Mouse (Mus musculus) liver, adult 2 months (tissue): Measurements from ENCODE around the gene Clec9a. TPM values are rescaled to one million over a fixed set of nuclear protein-coding genes. Genes with fewer than 3 reads are reported as not detected.
A peak's percentile ranks its signal among the peaks of the same experiment; 100 is the strongest.

ENCODE experiments used
- DNase-seq: peaks from one replicate; pipeline ENCODE4 v3.0.0-alpha.2; 2011; ENCODE audit warnings: low read depth, low spot score; ENCODE audit errors: extremely low read depth
- H3K27ac ChIP-seq: fragments of 200-500 bp; replicated peaks from 2 replicates; pipeline ENCODE4 v1.5.1; 2012; ENCODE audit warnings: low read depth, mild to moderate bottlenecking, control low read depth, inconsistent platforms, low read length; ENCODE audit not compliant: insufficient read depth
- H3K27me3 ChIP-seq: fragments of 200-500 bp; 2 replicates; pipeline ENCODE4 v1.6.1; 2012; ENCODE audit warnings: mild to moderate bottlenecking, moderate library complexity, low read length, inconsistent platforms; ENCODE audit not compliant: control insufficient read depth, insufficient read depth
- H3K36me3 ChIP-seq: fragments of 200-500 bp; 2 replicates; pipeline ENCODE4 v1.6.1; 2012; ENCODE audit warnings: low read length, inconsistent platforms; ENCODE audit not compliant: control insufficient read depth, insufficient read depth
- H3K4me1 ChIP-seq: fragments of 200-500 bp; 2 replicates; pipeline ENCODE4 v1.6.1; 2011; ENCODE audit warnings: low read length; ENCODE audit not compliant: control insufficient read depth, insufficient read depth
- H3K4me3 ChIP-seq: fragments of 200-500 bp; 2 replicates; pipeline ENCODE4 v1.5.1; 2011; ENCODE audit warnings: low read depth, mild to moderate bottlenecking, control low read depth, low read length, moderate library complexity; ENCODE audit not compliant: insufficient read depth
- H3K79me2 ChIP-seq: fragments of 200-500 bp; 2 replicates; pipeline ENCODE4 v1.6.1; 2012; ENCODE audit warnings: inconsistent platforms, mild to moderate bottlenecking, low read length, moderate library complexity; ENCODE audit not compliant: control insufficient read depth, insufficient read depth
- H3K9ac ChIP-seq: fragments of 200-500 bp; 2 replicates; pipeline ENCODE4 v1.6.1; 2012; ENCODE audit warnings: low read depth, mild to moderate bottlenecking, control low read depth, inconsistent platforms, low read length
- CTCF ChIP-seq: fragments of 200-500 bp; IDR thresholded peaks from 2 replicates; pipeline ENCODE4 v1.5.1; 2011; ENCODE audit warnings: low read depth, low read length, control low read depth
- POLR2A ChIP-seq: fragments of 200-500 bp; IDR thresholded peaks from 2 replicates; pipeline ENCODE4 v1.6.1; 2011; ENCODE audit warnings: low read length, control low read depth; ENCODE audit not compliant: insufficient read depth; ENCODE audit errors: extremely low read depth
- WGBS: fragments of 180-500 bp; shearing (Covaris S2); methylation state at CpG from one replicate; pipeline ENCODE4 v1.1.7; 2018; 5-methylcytosine and 5-hydroxymethylcytosine counted together
- polyA plus RNA-seq: library from polyadenylated mRNA; depleted of rRNA; stranded (reverse); fragments of >200 nt; gene quantifications from 2 replicates; pipeline ENCODE4 v1.2.3, GENCODE M21; 2012
- total RNA-seq: library from RNA; depleted of rRNA; stranded (reverse); fragments of >200 nt; gene quantifications from 2 replicates; pipeline ENCODE4 v1.2.3, GENCODE M21; 2014

The Clec9a gene
- total and polyA plus RNA-seq, 2 experiments = 0.86 to 2.9 TPM

GRCm38 (mm10) chr6:129393732-129394131 is 14.9 kb upstream of the Clec9a start:
- WGBS = 73% methylated on average over 6 of the region's 6 CpGs
- no peaks in the 10 kb centered on the region for H3K27me3 ChIP-seq
- no peak overlapping the region for H3K9ac ChIP-seq
- no peak overlapping the region for H3K4me3 ChIP-seq
- H3K4me1 ChIP-seq = peaks cover 2% of the 10 kb centered on the region; the same call in 1 of the 2 replicates
- no peak for DNase-seq
- H3K36me3 ChIP-seq = no peaks in the 10 kb centered on the region
- H3K27ac ChIP-seq = no peak overlapping the region
- TF ChIP-seq CTCF (no peak), POLR2A (no peak)
- H3K79me2 ChIP-seq = no peaks in the 10 kb centered on the region

- no peak for TF ChIP-seq CTCF
- TF ChIP-seq POLR2A = no peak
- peaks cover 2% of the 10 kb centered on the region; the same call in 1 of the 2 replicates for H3K4me1 ChIP-seq
- no peaks in the 10 kb centered on the region for H3K27me3 ChIP-seq
- no peak for DNase-seq
- no peaks in the 10 kb centered on the region for H3K79me2 ChIP-seq
- H3K9ac ChIP-seq = peak within 1 kb of the TSS; percentile 50
- peak within 1 kb of the TSS; percentile 44 for H3K4me3 ChIP-seq
- WGBS = 75% methylated on average over 8 of the region's 8 CpGs
- H3K27ac ChIP-seq = peak within 1 kb of the TSS; percentile 63
- H3K36me3 ChIP-seq = no peaks in the 10 kb centered on the region
Observed at GRCm38 (mm10) chr6:129396997-129397396, 11.7 kb upstream of the Clec9a start, which contains the start of gene Clec1b. Gene Clec1b, plus strand, starts transcription at chr6:129397297.

GRCm38 (mm10) chr6:129399945-129400344 is 8.7 kb upstream of the Clec9a start:
- Histone ChIP-seq H3K36me3 (no peaks in the 10 kb centered on the region), H3K27me3 (no peaks in the 10 kb centered on the region), H3K4me1 (no peaks in the 10 kb centered on the region; the same call in 1 of the 2 replicates), H3K9ac (0 out of 2 replicates have a peak overlapping the region, but pooled peaks have one; percentile 36), H3K79me2 (no peaks in the 10 kb centered on the region), H3K27ac (peak overlapping the region; percentile 62), H3K4me3 (peak overlapping the region; percentile 17; the same call in 1 of the 2 replicates)
- TF ChIP-seq POLR2A (no peak), CTCF (no peak)
- DNase-seq = peak; percentile 51
- WGBS = 32% methylated on average over 6 of the region's 6 CpGs

- no peaks in the 10 kb centered on the region for H3K79me2 ChIP-seq
- no peaks in the 10 kb centered on the region for H3K27me3 ChIP-seq
- 91% methylated on average over 2 of the region's 2 CpGs for WGBS
- H3K36me3 ChIP-seq = no peaks in the 10 kb centered on the region
- H3K4me3 ChIP-seq = no peak overlapping the region
- no peak overlapping the region for H3K27ac ChIP-seq
- no peak for DNase-seq
- no peak for TF ChIP-seq CTCF
- TF ChIP-seq POLR2A = no peak
- no peaks in the 10 kb centered on the region; the same call in 1 of the 2 replicates for H3K4me1 ChIP-seq
- no peak overlapping the region for H3K9ac ChIP-seq
Observed at GRCm38 (mm10) chr6:129402404-129402803, 6.3 kb upstream of the Clec9a start.

GRCm38 (mm10) chr6:129403391-129403790 is 5.3 kb upstream of the Clec9a start:
- H3K36me3 ChIP-seq = no peaks in the 10 kb centered on the region

GRCm38 (mm10) chr6:129405999-129406398 is 2.7 kb upstream of the Clec9a start:
- H3K4me3 ChIP-seq = no peak overlapping the region
- TF ChIP-seq POLR2A (no peak), CTCF (no peak)
- no peaks in the 10 kb centered on the region; the same call in 1 of the 2 replicates for H3K4me1 ChIP-seq
- no peaks in the 10 kb centered on the region for H3K27me3 ChIP-seq
- H3K36me3 ChIP-seq = no peaks in the 10 kb centered on the region; the same call in 1 of the 2 replicates
- no peak overlapping the region for H3K9ac ChIP-seq
- peak; percentile 30 for DNase-seq
- no peaks in the 10 kb centered on the region for H3K79me2 ChIP-seq
- no peak overlapping the region for H3K27ac ChIP-seq

More at GRCm38 (mm10) chr6:129403391-129403790, 5.3 kb upstream of the Clec9a start:
- Histone ChIP-seq H3K9ac (no peak overlapping the region), H3K27me3 (no peaks in the 10 kb centered on the region), H3K4me3 (no peak overlapping the region), H3K79me2 (no peaks in the 10 kb centered on the region), H3K27ac (no peak overlapping the region), H3K4me1 (no peaks in the 10 kb centered on the region; the same call in 1 of the 2 replicates)
- WGBS = 92% methylated on average over 6 of the region's 6 CpGs
- DNase-seq = no peak
- TF ChIP-seq CTCF (no peak), POLR2A (no peak)
